Mouse (Mus musculus): ENCODE results near the gene Mrpl19. TPM values are rescaled to one million over a fixed set of nuclear protein-coding genes. Genes with fewer than 3 reads are reported as not detected.

Mrpl19 gene
- polyA plus RNA-seq, 1 experiment from 2014 or later: 49.0 TPM

- H3K27me3 ChIP-seq (ENCODE audit: control insufficient read depth, insufficient read depth, low read length): no peaks in the 10 kb centered on the region
- H3K9ac ChIP-seq (ENCODE audit: low read length): no peak overlapping the region
- WGBS: 87% methylated on average over 5 of the region's 5 CpGs
- no peak overlapping the region for H3K4me3 ChIP-seq (ENCODE audit: low read length)
- no peaks in the 10 kb centered on the region for H3K9me3 ChIP-seq (replicated peaks; ENCODE audit: control insufficient read depth, low read length)
- ATAC-seq (replicated peaks; ENCODE audit: extremely low read depth, insufficient read depth, low FRiP score): no peak
- H3K4me1 ChIP-seq (ENCODE audit: control insufficient read depth, insufficient read depth, low read length): no peaks in the 10 kb centered on the region
- peaks cover 37% of the 10 kb centered on the region for H3K36me3 ChIP-seq (ENCODE audit: control insufficient read depth, insufficient read depth)
- H3K27ac ChIP-seq (ENCODE audit: low read length): no peak overlapping the region
- H3K4me2 ChIP-seq (ENCODE audit: low read depth, low read length): no peak overlapping the region
These were observed 10.6 kb downstream of the Mrpl19 start for GRCm38 (mm10) chr6:81955133-81955532.

DNA sequence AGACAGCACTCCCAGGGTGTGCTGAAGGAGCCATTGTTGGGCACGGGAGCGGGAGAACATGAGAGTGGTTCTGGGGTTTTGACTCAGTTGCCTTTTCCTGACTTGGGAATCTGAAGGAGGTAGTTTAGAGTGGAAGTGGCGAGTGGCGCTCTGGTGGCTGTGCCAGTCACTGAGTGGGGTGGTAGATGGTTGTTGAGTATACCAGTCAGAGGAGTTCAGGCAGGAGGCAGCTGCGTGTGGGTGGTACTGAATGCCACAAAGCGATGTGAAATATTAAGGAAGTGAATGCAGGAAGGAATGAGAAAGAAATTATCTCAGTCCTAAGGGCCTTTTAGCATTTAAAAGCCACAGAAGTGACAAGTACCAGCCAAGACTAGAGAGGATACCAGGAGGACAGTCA, 18.9 kb downstream of the Mrpl19 start:
- whole genome bisulfite sequencing: 91% methylated on average over 6 of the region's 6 CpGs
- peaks cover 63% of the 10 kb centered on the region for H3K36me3 ChIP-seq (ENCODE audit: control insufficient read depth, insufficient read depth)
- no peaks in the 10 kb centered on the region for H3K4me1 ChIP-seq (ENCODE audit: control insufficient read depth, insufficient read depth, low read length)

DNA sequence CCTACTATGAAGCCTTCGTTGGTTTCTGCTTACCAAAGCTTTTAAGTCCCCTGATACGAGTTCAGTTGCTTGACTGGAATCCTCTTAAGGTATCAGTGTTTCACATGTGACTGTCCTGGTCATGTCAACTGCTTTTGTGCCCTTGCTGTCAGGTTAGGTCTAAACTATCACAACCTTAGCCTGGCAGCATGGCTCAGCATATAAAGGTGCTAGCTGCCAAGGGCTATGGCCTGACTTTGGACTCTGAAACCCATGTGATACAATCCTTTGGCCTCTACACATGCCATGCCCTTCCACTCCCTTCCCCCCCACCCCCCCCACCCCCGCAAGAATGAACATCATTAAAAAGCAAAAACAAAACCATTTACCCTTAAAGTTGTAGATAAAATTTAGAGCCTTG, 21.3 kb downstream of the Mrpl19 start:
- ATAC-seq (replicated peaks; ENCODE audit: extremely low read depth, insufficient read depth, low FRiP score): no peak
- H3K9ac ChIP-seq (ENCODE audit: low read length): no peak overlapping the region
- H3K27me3 ChIP-seq (ENCODE audit: control insufficient read depth, insufficient read depth, low read length): no peaks in the 10 kb centered on the region
- H3K27ac ChIP-seq (ENCODE audit: low read length): no peak overlapping the region
- no peak overlapping the region for H3K4me3 ChIP-seq (ENCODE audit: low read length)
- 90% methylated on average over 3 of the region's 3 CpGs for WGBS
- no peaks in the 10 kb centered on the region for H3K9me3 ChIP-seq (replicated peaks; ENCODE audit: control insufficient read depth, low read length)
- no peak overlapping the region for H3K4me2 ChIP-seq (ENCODE audit: low read depth, low read length)
- peaks cover 60% of the 10 kb centered on the region for H3K36me3 ChIP-seq (ENCODE audit: control insufficient read depth, insufficient read depth)
- no peaks in the 10 kb centered on the region for H3K4me1 ChIP-seq (ENCODE audit: control insufficient read depth, insufficient read depth, low read length)

More for the DNA sequence above, 18.9 kb downstream of the Mrpl19 start:
- H3K4me2 ChIP-seq (ENCODE audit: low read depth, low read length): no peak overlapping the region
- H3K9me3 ChIP-seq (replicated peaks; ENCODE audit: control insufficient read depth, low read length): no peaks in the 10 kb centered on the region
- no peak for ATAC-seq (replicated peaks; ENCODE audit: extremely low read depth, insufficient read depth, low FRiP score)
- no peak overlapping the region for H3K4me3 ChIP-seq (ENCODE audit: low read length)
- H3K27ac ChIP-seq (ENCODE audit: low read length): no peak overlapping the region
- H3K27me3 ChIP-seq (ENCODE audit: control insufficient read depth, insufficient read depth, low read length): no peaks in the 10 kb centered on the region
- no peak overlapping the region for H3K9ac ChIP-seq (ENCODE audit: low read length)

DNA sequence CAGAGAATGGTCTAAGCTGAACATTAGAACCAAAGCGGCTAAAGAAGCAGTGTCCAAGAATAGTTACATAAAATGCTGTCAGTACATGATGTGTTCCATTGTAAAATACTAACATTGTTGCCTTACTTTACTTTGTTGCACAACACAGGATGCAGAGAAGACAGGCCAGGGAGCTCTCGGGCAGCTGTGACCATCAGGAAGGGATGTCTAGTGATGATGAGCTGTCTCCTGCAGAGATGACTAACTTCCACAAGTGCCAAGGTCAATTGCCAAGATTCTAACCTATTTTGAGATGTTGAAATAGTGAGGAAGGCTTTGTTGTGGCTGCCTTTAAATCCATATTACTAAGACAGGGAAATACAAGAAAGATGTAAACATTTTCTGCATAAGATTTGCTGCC, 22.5 kb downstream of the Mrpl19 start:
- no peaks in the 10 kb centered on the region for H3K9me3 ChIP-seq (replicated peaks; ENCODE audit: control insufficient read depth, low read length)
- no peak for ATAC-seq (replicated peaks; ENCODE audit: extremely low read depth, insufficient read depth, low FRiP score)
- H3K4me1 ChIP-seq (ENCODE audit: control insufficient read depth, insufficient read depth, low read length): no peaks in the 10 kb centered on the region
- H3K27ac ChIP-seq (ENCODE audit: low read length): no peak overlapping the region
- H3K36me3 ChIP-seq (ENCODE audit: control insufficient read depth, insufficient read depth): peaks cover 54% of the 10 kb centered on the region
- H3K9ac ChIP-seq (ENCODE audit: low read length): no peak overlapping the region
- WGBS: 80% methylated on average over 2 of the region's 2 CpGs
- no peak overlapping the region for H3K4me3 ChIP-seq (ENCODE audit: low read length)
- no peak overlapping the region for H3K4me2 ChIP-seq (ENCODE audit: low read depth, low read length)
- no peaks in the 10 kb centered on the region for H3K27me3 ChIP-seq (ENCODE audit: control insufficient read depth, insufficient read depth, low read length)

- Histone ChIP-seq H3K9me3 (replicated peaks; ENCODE audit: control insufficient read depth, low read length) (no peaks in the 10 kb centered on the region), H3K27me3 (ENCODE audit: control insufficient read depth, insufficient read depth, low read length) (no peaks in the 10 kb centered on the region), H3K9ac (ENCODE audit: low read length) (no peak overlapping the region), H3K4me1 (ENCODE audit: control insufficient read depth, insufficient read depth, low read length) (no peaks in the 10 kb centered on the region), H3K4me2 (ENCODE audit: low read depth, low read length) (no peak overlapping the region), H3K4me3 (ENCODE audit: low read length) (no peak overlapping the region), H3K36me3 (ENCODE audit: control insufficient read depth, insufficient read depth) (peaks cover 58% of the 10 kb centered on the region), H3K27ac (ENCODE audit: low read length) (no peak overlapping the region)
- no peak for ATAC-seq (replicated peaks; ENCODE audit: extremely low read depth, insufficient read depth, low FRiP score)
- 91% methylated on average over 5 of the region's 5 CpGs for WGBS
These were observed 24.0 kb downstream of the Mrpl19 start for GRCm38 (mm10) chr6:81941718-81942117.

DNA sequence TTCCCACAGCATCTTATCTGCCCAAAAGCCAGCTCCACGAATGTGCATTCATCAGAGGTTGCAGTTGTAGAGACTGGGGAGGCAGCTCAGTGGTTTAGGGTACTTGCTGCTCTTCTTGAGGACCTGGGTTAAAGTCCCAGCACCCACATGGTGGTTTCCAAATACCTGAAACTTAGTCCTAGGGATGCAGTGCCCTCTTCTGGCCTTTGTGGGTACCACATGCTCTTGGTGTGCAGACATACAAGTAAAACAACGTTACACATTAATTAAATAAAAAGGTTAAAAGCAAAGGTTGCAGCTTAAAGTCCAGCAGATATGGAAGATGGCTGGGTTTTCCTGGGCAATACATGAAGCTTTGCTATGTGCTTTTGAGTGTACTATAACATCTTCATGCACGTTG, 32.5 kb downstream of the Mrpl19 start:
- Histone ChIP-seq H3K4me1 (ENCODE audit: control insufficient read depth, insufficient read depth, low read length) (no peaks in the 10 kb centered on the region), H3K4me2 (ENCODE audit: low read depth, low read length) (no peak overlapping the region), H3K4me3 (ENCODE audit: low read length) (no peak overlapping the region), H3K27me3 (ENCODE audit: control insufficient read depth, insufficient read depth, low read length) (no peaks in the 10 kb centered on the region), H3K36me3 (ENCODE audit: control insufficient read depth, insufficient read depth) (peaks cover 61% of the 10 kb centered on the region), H3K9me3 (replicated peaks; ENCODE audit: control insufficient read depth, low read length) (0 out of 2 replicates have a peak, but pooled peaks cover 4% of the 10 kb centered on the region), H3K9ac (ENCODE audit: low read length) (no peak overlapping the region), H3K27ac (ENCODE audit: low read length) (no peak overlapping the region)
- WGBS: 94% methylated on average over 3 of the region's 3 CpGs
- no peak for ATAC-seq (replicated peaks; ENCODE audit: extremely low read depth, insufficient read depth, low FRiP score)

DNA sequence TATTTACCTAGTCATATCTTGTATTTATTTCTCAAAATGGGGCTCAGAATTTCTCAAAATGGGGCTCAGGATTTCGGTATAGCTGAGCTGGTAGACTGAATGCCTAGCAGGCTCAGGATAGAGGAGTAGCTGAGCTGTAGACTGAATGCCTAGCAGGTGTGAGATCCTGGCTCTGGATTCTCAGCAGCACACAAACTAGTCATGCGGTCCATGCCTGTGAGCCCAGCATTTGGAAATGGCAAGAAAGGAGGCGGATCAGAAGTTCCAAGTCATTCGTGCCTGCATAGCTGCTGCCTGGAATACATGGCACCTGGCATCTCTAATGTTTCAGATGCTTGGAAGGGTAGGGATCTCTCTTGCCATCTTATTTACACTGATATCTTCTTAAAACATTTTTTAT, 36.4 kb downstream of the Mrpl19 start:
- Histone ChIP-seq H3K4me3 (ENCODE audit: low read length) (no peak overlapping the region), H3K4me2 (ENCODE audit: low read depth, low read length) (no peak overlapping the region), H3K27ac (ENCODE audit: low read length) (no peak overlapping the region), H3K36me3 (ENCODE audit: control insufficient read depth, insufficient read depth) (peaks cover 56% of the 10 kb centered on the region), H3K4me1 (ENCODE audit: control insufficient read depth, insufficient read depth, low read length) (peaks cover 2% of the 10 kb centered on the region; the same call in 1 of the 2 replicates), H3K9me3 (replicated peaks; ENCODE audit: control insufficient read depth, low read length) (0 out of 2 replicates have a peak, but pooled peaks cover 4% of the 10 kb centered on the region), H3K9ac (ENCODE audit: low read length) (no peak overlapping the region), H3K27me3 (ENCODE audit: control insufficient read depth, insufficient read depth, low read length) (no peaks in the 10 kb centered on the region)
- 87% methylated on average over 4 of the region's 4 CpGs for WGBS
- ATAC-seq (replicated peaks; ENCODE audit: extremely low read depth, insufficient read depth, low FRiP score): no peak

DNA sequence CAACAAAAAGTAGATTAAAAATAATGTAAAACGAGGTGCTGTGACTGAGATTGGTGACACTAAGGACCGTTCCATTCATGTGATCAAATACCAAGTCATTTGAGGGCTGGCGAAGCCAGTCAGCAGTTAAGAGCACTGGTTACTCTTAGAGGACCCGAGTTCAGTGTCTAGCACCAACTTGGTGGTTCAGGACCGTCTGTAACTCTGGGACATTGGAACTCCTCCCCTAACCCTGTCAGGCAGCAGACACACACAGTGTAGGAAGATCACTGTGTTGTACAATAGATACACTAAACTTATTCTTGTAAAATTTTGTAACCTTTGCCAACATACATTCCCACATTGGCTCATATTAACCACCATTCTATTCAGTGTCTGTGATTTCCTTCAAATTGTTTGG, 41.5 kb downstream of the Mrpl19 start:
- WGBS: 9% methylated on average over 5 of the region's 5 CpGs
- Histone ChIP-seq H3K27ac (ENCODE audit: low read length) (no peak overlapping the region), H3K4me1 (ENCODE audit: control insufficient read depth, insufficient read depth, low read length) (peaks cover 8% of the 10 kb centered on the region), H3K9me3 (replicated peaks; ENCODE audit: control insufficient read depth, low read length) (no peaks in the 10 kb centered on the region), H3K27me3 (ENCODE audit: control insufficient read depth, insufficient read depth, low read length) (no peaks in the 10 kb centered on the region), H3K36me3 (ENCODE audit: control insufficient read depth, insufficient read depth) (peaks cover 18% of the 10 kb centered on the region), H3K4me2 (ENCODE audit: low read depth, low read length) (peak overlapping the region; percentile 87), H3K4me3 (ENCODE audit: low read length) (peak overlapping the region; percentile 70), H3K9ac (ENCODE audit: low read length) (peak overlapping the region; percentile 85)
- no peak for ATAC-seq (replicated peaks; ENCODE audit: extremely low read depth, insufficient read depth, low FRiP score)

DNA sequence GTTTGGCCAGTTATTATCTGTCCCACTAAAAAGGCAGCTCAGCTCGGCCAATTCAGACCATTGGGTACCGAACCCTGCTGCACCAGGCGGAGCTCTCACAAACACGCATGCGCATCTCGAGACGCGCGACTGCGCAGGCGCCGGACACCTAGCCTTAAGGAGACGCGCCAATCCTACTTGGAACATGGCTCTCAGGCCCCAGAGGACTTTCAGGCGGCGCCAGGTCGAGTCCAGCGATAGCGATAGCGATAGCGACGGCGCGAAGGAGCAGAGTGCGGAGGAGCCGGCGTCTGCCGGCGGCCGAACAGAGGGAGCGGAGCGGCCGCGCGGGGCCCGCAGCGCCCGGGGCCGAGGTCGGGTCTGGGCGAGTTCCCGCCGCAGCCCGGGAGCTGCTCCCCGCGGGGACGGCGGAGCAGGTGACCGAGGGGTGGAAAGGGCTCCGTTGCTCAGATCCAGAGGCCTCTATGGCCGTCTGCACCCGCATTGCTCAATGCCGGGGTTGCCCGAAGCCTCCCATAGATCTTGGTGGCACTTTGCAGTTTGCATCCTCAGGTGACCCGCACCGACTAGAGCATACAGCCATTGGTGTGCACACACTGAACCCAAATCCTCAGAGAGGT, 42.1 kb downstream of the Mrpl19 start, which contains the start of gene Gcfc2:
Gcfc2 (plus strand) TSS at position 147 of the 620 bp plus-strand sequence.
- peak within 1 kb of the TSS; percentile 87 for H3K4me2 ChIP-seq (ENCODE audit: low read depth, low read length)
- no peaks in the 10 kb centered on the region for H3K27me3 ChIP-seq (ENCODE audit: control insufficient read depth, insufficient read depth, low read length)
- peaks cover 18% of the 10 kb centered on the region for H3K36me3 ChIP-seq (ENCODE audit: control insufficient read depth, insufficient read depth)
- peak within 1 kb of the TSS; percentile 70 for H3K4me3 ChIP-seq (ENCODE audit: low read length)
- ATAC-seq (replicated peaks; ENCODE audit: extremely low read depth, insufficient read depth, low FRiP score): peak; percentile 93
- H3K9ac ChIP-seq (ENCODE audit: low read length): peak within 1 kb of the TSS; percentile 85
- peak within 1 kb of the TSS; percentile 59 for H3K27ac ChIP-seq (ENCODE audit: low read length)
- peaks cover 8% of the 10 kb centered on the region for H3K4me1 ChIP-seq (ENCODE audit: control insufficient read depth, insufficient read depth, low read length)
- H3K9me3 ChIP-seq (replicated peaks; ENCODE audit: control insufficient read depth, low read length): no peaks in the 10 kb centered on the region
- WGBS: 1% methylated on average over 55 of the region's 56 CpGs

All from heart, embryonic 16.5 days (tissue).